8 mouse cellular contexts compared by ENCODE assay signal in the genomic region with DNA sequence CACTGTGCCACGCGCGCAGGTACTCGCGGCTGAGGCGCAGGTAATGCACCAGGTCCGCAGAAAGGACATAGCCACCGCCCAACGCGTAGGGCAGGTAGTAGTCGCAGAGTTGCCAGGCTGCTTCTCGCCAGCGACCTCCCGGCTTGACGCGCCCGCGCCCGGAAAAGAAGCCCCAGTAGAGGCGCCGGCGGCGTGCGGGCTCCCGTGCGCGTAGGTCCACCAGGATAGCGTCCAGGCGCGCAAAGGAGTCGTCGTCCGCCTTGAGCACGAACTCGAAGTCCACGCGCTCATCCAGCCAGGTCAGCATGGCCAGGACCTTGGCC. TPM values are rescaled to one million over a fixed set of nuclear protein-coding genes. Genes with fewer than 3 reads are reported as not detected.
A peak's percentile ranks its signal among the peaks of the same experiment; 100 is the strongest.
DNase-seq lines count a peak whose midpoint lies in the region; ATAC-seq and TF ChIP-seq lines count a peak whose summit lies in the region.

No protein-coding gene starts in this region.

- H3K27ac ChIP-seq in cerebellum, adult 2 months (ENCODE audit: insufficient read depth, low read length), result peak overlapping the region; percentile 76; the same call in 1 of the 2 replicates
- H3K27ac ChIP-seq in limb, embryonic 11.5 days (replicated peaks; ENCODE audit: low read depth, low read length), result peak overlapping the region; percentile 89
- H3K27ac ChIP-seq in stomach, embryonic 14.5 days (ENCODE audit: low read length), result peak overlapping the region; percentile 95

- intact Hi-C loops in left cerebral cortex, postnatal 25 days (cut with DNase I), result loop anchor here (2.0 kb wide), 2 partner anchors 39 to 49 kb away; partner anchors contain the start of gene Ube2j2

- H3K4me1 ChIP-seq in cerebellum, adult 2 months (ENCODE audit: control insufficient read depth, insufficient read depth, low read length), result peaks cover 12% of the 10 kb centered on the region
- H3K4me1 ChIP-seq in megakaryocyte, embryonic 14.5 days, result peaks cover 51% of the 10 kb centered on the region
- H3K4me1 ChIP-seq in limb, embryonic 11.5 days (ENCODE audit: control insufficient read depth, insufficient read depth, low read length), result peaks cover 13% of the 10 kb centered on the region; the same call in 1 of the 2 replicates
- H3K4me1 ChIP-seq in stomach, embryonic 14.5 days (ENCODE audit: control insufficient read depth, insufficient read depth, low read length), result peaks cover 15% of the 10 kb centered on the region; the same call in 1 of the 2 replicates

- H3K27me3 ChIP-seq in cerebellum, adult 2 months (ENCODE audit: control insufficient read depth, insufficient read depth, low read length), result no peaks in the 10 kb centered on the region
- no peaks in the 10 kb centered on the region for H3K27me3 ChIP-seq in megakaryocyte, embryonic 14.5 days (replicated peaks)
- H3K27me3 ChIP-seq in limb, embryonic 11.5 days (ENCODE audit: control insufficient read depth, insufficient read depth, low read length), result no peaks in the 10 kb centered on the region
- H3K27me3 ChIP-seq in stomach, embryonic 14.5 days (ENCODE audit: control insufficient read depth, insufficient read depth, low read length), result no peaks in the 10 kb centered on the region

- 18% methylated on average over 37 of the region's 37 CpGs for WGBS in cerebellum, adult 2 months
- WGBS in limb, embryonic 11.5 days, result 30% methylated on average over 36 of the region's 37 CpGs
- 24% methylated on average over 33 of the region's 37 CpGs for WGBS in stomach, embryonic 14.5 days

- no peak for DNase-seq in cerebellum, adult 2 months
- no peak for DNase-seq in limb, embryonic 11.5 days (ENCODE audit: low spot score)
- DNase-seq in ovary, postnatal 36 days (ENCODE audit: low spot score), result no peak
- no peak for DNase-seq in left cerebral cortex, postnatal 25 days (ENCODE audit: low spot score in 2 of 2)

- no peak for TF ChIP-seq POLR2A in cerebellum, adult 2 months (IDR thresholded peaks at IDR 0.05; ENCODE audit: borderline replicate concordance, insufficient read depth, low read length)

- H3K4me3 ChIP-seq in cerebellum, adult 2 months (replicated peaks; ENCODE audit: insufficient read depth, low read depth, low read length), result peak overlapping the region; percentile 66
- H3K4me3 ChIP-seq in megakaryocyte, embryonic 14.5 days (replicated peaks), result peak overlapping the region; percentile 99
- peak overlapping the region; percentile 93 for H3K4me3 ChIP-seq in limb, embryonic 11.5 days (ENCODE audit: low read depth, low read length)
- peak overlapping the region; percentile 72 for H3K4me3 ChIP-seq in stomach, embryonic 14.5 days (ENCODE audit: low read depth, low read length)

- peak overlapping the region; percentile 93 for H3K4me2 ChIP-seq in limb, embryonic 11.5 days (ENCODE audit: low read depth, severe bottlenecking)
- peak overlapping the region; percentile 99 for H3K4me2 ChIP-seq in stomach, embryonic 14.5 days (replicated peaks; ENCODE audit: low read depth, low read length)

- TF ChIP-seq CTCF in cerebellum, adult 2 months (IDR thresholded peaks at IDR 0.05; ENCODE audit: borderline replicate concordance, insufficient read depth, low read depth, low read length), result no peak

- H3K9ac ChIP-seq in limb, embryonic 11.5 days (ENCODE audit: low read length), result peak overlapping the region; percentile 85
- peak overlapping the region; percentile 69 for H3K9ac ChIP-seq in stomach, embryonic 14.5 days (replicated peaks; ENCODE audit: low read depth, low read length)

- H3K36me3 ChIP-seq in megakaryocyte, embryonic 14.5 days (replicated peaks; ENCODE audit: low read length), result peaks cover 25% of the 10 kb centered on the region
- no peaks in the 10 kb centered on the region for H3K36me3 ChIP-seq in limb, embryonic 11.5 days (ENCODE audit: control insufficient read depth, insufficient read depth, low read length)
- peaks cover 8% of the 10 kb centered on the region; the same call in 1 of the 2 replicates for H3K36me3 ChIP-seq in stomach, embryonic 14.5 days (ENCODE audit: control insufficient read depth, insufficient read depth, low read length)

- no peak for ATAC-seq in cerebellum, adult (ENCODE audit: insufficient number of reproducible peaks, low FRiP score, low TSS enrichment)
- no peak for ATAC-seq in megakaryocyte, adult 5-6 weeks (ENCODE audit: poor library complexity, severe bottlenecking)
- ATAC-seq in limb, embryonic 11.5 days (ENCODE audit: insufficient number of reproducible peaks, low FRiP score, low TSS enrichment, low read depth), result peak; percentile 32
- ATAC-seq in stomach, embryonic 14.5 days (ENCODE audit: insufficient number of reproducible peaks, insufficient read depth, low FRiP score, low read depth), result peak; percentile 10

- no peaks in the 10 kb centered on the region for H3K9me3 ChIP-seq in megakaryocyte, embryonic 14.5 days
- H3K9me3 ChIP-seq in limb, embryonic 11.5 days (ENCODE audit: control insufficient read depth, low read length), result no peaks in the 10 kb centered on the region
- no peaks in the 10 kb centered on the region for H3K9me3 ChIP-seq in stomach, embryonic 14.5 days (ENCODE audit: control insufficient read depth, low read depth, low read length)

RNA-seq across cellular contexts. Expression of gene B3galt6, which starts 0.6 kb away (rescaled TPM):
- 10.8 and 11.4 TPM in 2 replicates for polyA plus RNA-seq in cerebellum, adult 2 months (2012; rRNA removed)
- 3.3 and 5.3 TPM in 2 replicates for polyA plus RNA-seq in megakaryocyte, embryonic 14.5 days (2012; ENCODE audit: insufficient read depth, low replicate concordance)
- 3.5 and 3.6 TPM in 2 replicates for total RNA-seq in megakaryocyte, adult 5-6 weeks (2015)
- 3.5 and 4.0 TPM in 2 replicates for total RNA-seq in megakaryocyte, adult 5-6 weeks (2017)
- 15.4 and 16.4 TPM in 2 replicates for polyA plus RNA-seq in limb, embryonic 11.5 days (2014; fragmentation: Nextera tagmentation; extraction: Ambion mirVana)
- 18.6 and 18.9 TPM in 2 replicates for polyA plus RNA-seq in stomach, embryonic 14.5 days (2014; fragmentation: Nextera tagmentation; extraction: Ambion mirVana)
- 10 to 100 TPM in 1 of 2 experiments, 1 to 10 TPM in 1; 9.7 to 10.5 TPM for total RNA-seq in left cerebral cortex, postnatal 25 days (2021)

RNA-seq across cellular contexts. Expression of gene Sdf4, which starts 0.8 kb away (rescaled TPM):
- 136 and 142 TPM in 2 replicates for polyA plus RNA-seq in cerebellum, adult 2 months (2012; rRNA removed)
- 29.6 and 45.2 TPM in 2 replicates for polyA plus RNA-seq in megakaryocyte, embryonic 14.5 days (2012; ENCODE audit: insufficient read depth, low replicate concordance)
- total RNA-seq in megakaryocyte, adult 5-6 weeks (2015), result 43.6 and 57.5 TPM in 2 replicates
- 216 and 221 TPM in 2 replicates for total RNA-seq in megakaryocyte, adult 5-6 weeks (2017)
- 131 and 142 TPM in 2 replicates for polyA plus RNA-seq in limb, embryonic 11.5 days (2014; fragmentation: Nextera tagmentation; extraction: Ambion mirVana)
- polyA plus RNA-seq in stomach, embryonic 14.5 days (2014; fragmentation: Nextera tagmentation; extraction: Ambion mirVana), result 163 and 171 TPM in 2 replicates
- 100 to 1,000 TPM; 182 to 184 TPM for total RNA-seq in left cerebral cortex, postnatal 25 days (2021)

RNA-seq across cellular contexts. Expression of gene Tnfrsf4, which starts 21.8 kb away (rescaled TPM):
- 3.6 and 5.2 TPM in 2 replicates for polyA plus RNA-seq in cerebellum, adult 2 months (2012; rRNA removed)
- 2.3 and 9.4 TPM in 2 replicates for polyA plus RNA-seq in megakaryocyte, embryonic 14.5 days (2012; ENCODE audit: insufficient read depth, low replicate concordance)
- 1.5 and 2.1 TPM in 2 replicates for total RNA-seq in megakaryocyte, adult 5-6 weeks (2015)
- total RNA-seq in megakaryocyte, adult 5-6 weeks (2017), result 1.2 and 2.8 TPM in 2 replicates
- polyA plus RNA-seq in limb, embryonic 11.5 days (2014; fragmentation: Nextera tagmentation; extraction: Ambion mirVana), result 0.29 and 0.58 TPM in 2 replicates
- 0.34 and 0.41 TPM in 2 replicates for polyA plus RNA-seq in stomach, embryonic 14.5 days (2014; fragmentation: Nextera tagmentation; extraction: Ambion mirVana)
- 1 to 10 TPM; 2.0 to 2.1 TPM for total RNA-seq in left cerebral cortex, postnatal 25 days (2021)

RNA-seq across cellular contexts. Expression of gene C1qtnf12, which starts 29.8 kb away (rescaled TPM):
- 16.8 and 22.1 TPM in 2 replicates for polyA plus RNA-seq in cerebellum, adult 2 months (2012; rRNA removed)
- 30.2 and 64.1 TPM in 2 replicates for polyA plus RNA-seq in megakaryocyte, embryonic 14.5 days (2012; ENCODE audit: insufficient read depth, low replicate concordance)
- 30.3 and 40.1 TPM in 2 replicates for total RNA-seq in megakaryocyte, adult 5-6 weeks (2015)
- 9.4 and 14.6 TPM in 2 replicates for total RNA-seq in megakaryocyte, adult 5-6 weeks (2017)
- 24.3 and 28.5 TPM in 2 replicates for polyA plus RNA-seq in limb, embryonic 11.5 days (2014; fragmentation: Nextera tagmentation; extraction: Ambion mirVana)
- 38.6 and 40.5 TPM in 2 replicates for polyA plus RNA-seq in stomach, embryonic 14.5 days (2014; fragmentation: Nextera tagmentation; extraction: Ambion mirVana)
- total RNA-seq in left cerebral cortex, postnatal 25 days (2021), result 10 to 100 TPM; 12.8 to 21.8 TPM

RNA-seq across cellular contexts. Expression of gene Tnfrsf18, which starts 34.1 kb away (rescaled TPM):
- polyA plus RNA-seq in cerebellum, adult 2 months (2012; rRNA removed), result 0.10 and 0.11 TPM in 2 replicates
- polyA plus RNA-seq in megakaryocyte, embryonic 14.5 days (2012; ENCODE audit: insufficient read depth, low replicate concordance), result 2.9 TPM in 1 of 2 replicates, not detected in the other
- total RNA-seq in megakaryocyte, adult 5-6 weeks (2015), result 2.7 and 10.3 TPM in 2 replicates
- total RNA-seq in megakaryocyte, adult 5-6 weeks (2017), result 6.0 and 7.2 TPM in 2 replicates
- polyA plus RNA-seq in limb, embryonic 11.5 days (2014; fragmentation: Nextera tagmentation; extraction: Ambion mirVana), result 0.62 and 0.65 TPM in 2 replicates
- polyA plus RNA-seq in stomach, embryonic 14.5 days (2014; fragmentation: Nextera tagmentation; extraction: Ambion mirVana), result 2.7 and 3.2 TPM in 2 replicates
- total RNA-seq in left cerebral cortex, postnatal 25 days (2021), result not detected

Comparison
In these comparisons a context has a peak if more than half of its experiments do, and no peak if none do; other contexts are left out.
1. ATAC-seq: peak in limb, embryonic 11.5 days (single experiment) and stomach, embryonic 14.5 days (single experiment); none in cerebellum, adult (single experiment) and megakaryocyte, adult 5-6 weeks (single experiment).
2. Peak in every context shown above with its lines, with median percentiles within 50 percentile points of each other: H3K27ac ChIP-seq and H3K4me3 ChIP-seq.